Mouse (Mus musculus): Measurements from ENCODE around the gene Fgfr2. TPM values are rescaled to one million over a fixed set of nuclear protein-coding genes. Genes with fewer than 3 reads are reported as not detected.

Fgfr2 gene
- polyA plus RNA-seq, 1 experiment, result 1.7 TPM

GRCm38 (mm10) chr7:130803251-130803825 is 2319.8 kb downstream of the Fgfr2 start:
- TF ChIP-seq FOSL1 (IDR thresholded peaks at IDR 0.05; ENCODE audit: insufficient read depth, low read length, poor library complexity, severe bottlenecking), result no peak
- TF ChIP-seq MYOG (IDR thresholded peaks at IDR 0.05; ENCODE audit: control insufficient read depth, extremely low read depth, insufficient read length), result no peak
- TF ChIP-seq MYOD1 (IDR thresholded peaks at IDR 0.05; ENCODE audit: control insufficient read depth, insufficient read length, low read depth), result no peak
- TF ChIP-seq CEBPB (IDR thresholded peaks at IDR 0.05; ENCODE audit: low read depth), result no peak
- TF ChIP-seq CTCF (IDR thresholded peaks at IDR 0.05; ENCODE audit: control insufficient read depth, insufficient read depth, insufficient read length), result no peak
- no peak for TF ChIP-seq USF1 (IDR thresholded peaks at IDR 0.05; ENCODE audit: low read depth)
- no peak for TF ChIP-seq MAX (IDR thresholded peaks at IDR 0.05)
- H3K79me3 ChIP-seq (ENCODE audit: low read depth), result no peaks in the 10 kb centered on the region
- no peaks in the 10 kb centered on the region for H3K79me2 ChIP-seq (ENCODE audit: control insufficient read depth, insufficient read depth)
- H3K36me3 ChIP-seq (ENCODE audit: control insufficient read depth, insufficient read depth), result no peaks in the 10 kb centered on the region
- H3K4me3 ChIP-seq (ENCODE audit: insufficient read depth, poor library complexity, severe bottlenecking), result no peak overlapping the region
- no peaks in the 10 kb centered on the region for H3K27me3 ChIP-seq (ENCODE audit: control insufficient read depth, insufficient read depth, insufficient read length)
- H3ac ChIP-seq (ENCODE audit: control insufficient read depth, insufficient read length, low read depth), result no peak overlapping the region

GRCm38 (mm10) chr7:130801811-130802210 is 2321.3 kb downstream of the Fgfr2 start:
- H3K36me3 ChIP-seq (ENCODE audit: control insufficient read depth, insufficient read depth), result no peaks in the 10 kb centered on the region
- H3ac ChIP-seq (ENCODE audit: control insufficient read depth, insufficient read length, low read depth), result no peak overlapping the region
- H3K4me3 ChIP-seq (ENCODE audit: insufficient read depth, poor library complexity, severe bottlenecking), result no peak overlapping the region
- no peaks in the 10 kb centered on the region for H3K79me3 ChIP-seq (ENCODE audit: low read depth)
- H3K27me3 ChIP-seq (ENCODE audit: control insufficient read depth, insufficient read depth, insufficient read length), result no peaks in the 10 kb centered on the region
- TF ChIP-seq MAX (IDR thresholded peaks at IDR 0.05) (no peak), MYOD1 (IDR thresholded peaks at IDR 0.05; ENCODE audit: control insufficient read depth, insufficient read length, low read depth) (no peak), CEBPB (IDR thresholded peaks at IDR 0.05; ENCODE audit: low read depth) (no peak), MYOG (IDR thresholded peaks at IDR 0.05; ENCODE audit: control insufficient read depth, extremely low read depth, insufficient read length) (no peak), FOSL1 (IDR thresholded peaks at IDR 0.05; ENCODE audit: insufficient read depth, low read length, poor library complexity, severe bottlenecking) (no peak), USF1 (IDR thresholded peaks at IDR 0.05; ENCODE audit: low read depth) (no peak), CTCF (IDR thresholded peaks at IDR 0.05; ENCODE audit: control insufficient read depth, insufficient read depth, insufficient read length) (no peak)
- no peaks in the 10 kb centered on the region for H3K79me2 ChIP-seq (ENCODE audit: control insufficient read depth, insufficient read depth)

DNA sequence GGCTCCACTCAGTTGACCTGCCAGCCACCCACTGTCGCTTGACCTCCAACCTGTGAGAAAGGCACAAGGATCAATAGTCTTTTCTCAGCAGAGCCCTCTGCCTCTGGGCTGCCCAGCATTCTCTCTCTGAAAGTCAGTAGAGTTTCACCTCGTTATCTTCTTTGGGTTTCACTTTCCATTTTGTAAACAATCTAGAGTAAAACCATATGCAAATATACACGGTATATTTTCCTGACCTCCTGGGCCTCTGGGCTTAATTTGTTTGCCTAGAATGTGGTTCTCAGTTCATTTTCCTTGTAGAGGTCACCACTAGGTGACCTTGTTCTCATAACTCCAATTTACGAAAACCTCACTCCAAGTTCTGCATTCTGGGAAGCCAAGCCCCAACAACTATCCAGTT is 2322.5 kb downstream of the Fgfr2 start:
- Histone ChIP-seq H3K4me3 (ENCODE audit: insufficient read depth, poor library complexity, severe bottlenecking) (no peak overlapping the region), H3ac (ENCODE audit: control insufficient read depth, insufficient read length, low read depth) (no peak overlapping the region), H3K36me3 (ENCODE audit: control insufficient read depth, insufficient read depth) (no peaks in the 10 kb centered on the region), H3K79me2 (ENCODE audit: control insufficient read depth, insufficient read depth) (no peaks in the 10 kb centered on the region), H3K27me3 (ENCODE audit: control insufficient read depth, insufficient read depth, insufficient read length) (no peaks in the 10 kb centered on the region), H3K79me3 (ENCODE audit: low read depth) (no peaks in the 10 kb centered on the region)
- TF ChIP-seq USF1 (IDR thresholded peaks at IDR 0.05; ENCODE audit: low read depth), result no peak
- TF ChIP-seq MAX (IDR thresholded peaks at IDR 0.05), result no peak
- TF ChIP-seq MYOD1 (IDR thresholded peaks at IDR 0.05; ENCODE audit: control insufficient read depth, insufficient read length, low read depth), result no peak
- TF ChIP-seq FOSL1 (IDR thresholded peaks at IDR 0.05; ENCODE audit: insufficient read depth, low read length, poor library complexity, severe bottlenecking), result no peak
- TF ChIP-seq MYOG (IDR thresholded peaks at IDR 0.05; ENCODE audit: control insufficient read depth, extremely low read depth, insufficient read length), result no peak
- no peak for TF ChIP-seq CEBPB (IDR thresholded peaks at IDR 0.05; ENCODE audit: low read depth)
- no peak for TF ChIP-seq CTCF (IDR thresholded peaks at IDR 0.05; ENCODE audit: control insufficient read depth, insufficient read depth, insufficient read length)

GRCm38 (mm10) chr7:130799418-130799817 is 2323.7 kb downstream of the Fgfr2 start:
- H3K36me3 ChIP-seq (ENCODE audit: control insufficient read depth, insufficient read depth), result no peaks in the 10 kb centered on the region
- H3K79me2 ChIP-seq (ENCODE audit: control insufficient read depth, insufficient read depth), result no peaks in the 10 kb centered on the region
- H3K27me3 ChIP-seq (ENCODE audit: control insufficient read depth, insufficient read depth, insufficient read length), result no peaks in the 10 kb centered on the region
- no peak overlapping the region for H3ac ChIP-seq (ENCODE audit: control insufficient read depth, insufficient read length, low read depth)
- H3K79me3 ChIP-seq (ENCODE audit: low read depth), result no peaks in the 10 kb centered on the region
- TF ChIP-seq MYOD1 (IDR thresholded peaks at IDR 0.05; ENCODE audit: control insufficient read depth, insufficient read length, low read depth) (no peak), MAX (IDR thresholded peaks at IDR 0.05) (no peak), FOSL1 (IDR thresholded peaks at IDR 0.05; ENCODE audit: insufficient read depth, low read length, poor library complexity, severe bottlenecking) (no peak), CTCF (IDR thresholded peaks at IDR 0.05; ENCODE audit: control insufficient read depth, insufficient read depth, insufficient read length) (no peak), MYOG (IDR thresholded peaks at IDR 0.05; ENCODE audit: control insufficient read depth, extremely low read depth, insufficient read length) (no peak), USF1 (IDR thresholded peaks at IDR 0.05; ENCODE audit: low read depth) (no peak), CEBPB (IDR thresholded peaks at IDR 0.05; ENCODE audit: low read depth) (no peak)
- no peak overlapping the region for H3K4me3 ChIP-seq (ENCODE audit: insufficient read depth, poor library complexity, severe bottlenecking)

DNA sequence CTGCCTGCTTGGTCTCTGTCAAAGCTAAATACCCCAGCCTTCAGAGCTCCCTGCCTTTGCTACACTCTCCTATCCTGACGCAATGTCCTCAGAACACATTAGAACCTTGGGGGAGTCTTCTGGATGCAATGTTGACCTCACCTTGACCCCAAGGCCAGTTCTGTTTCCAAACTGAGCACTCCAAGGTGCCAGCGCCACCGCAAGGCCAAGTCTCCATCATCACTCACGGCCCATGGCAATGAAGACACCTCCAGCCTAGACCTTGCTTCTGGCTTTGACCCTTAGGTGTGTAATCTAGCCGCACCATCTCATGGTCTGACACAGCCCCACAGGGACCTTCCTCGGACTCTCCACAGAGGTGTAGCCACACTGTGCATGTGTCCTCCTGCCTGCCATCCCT is 2325.6 kb downstream of the Fgfr2 start:
- TF ChIP-seq CTCF (IDR thresholded peaks at IDR 0.05; ENCODE audit: control insufficient read depth, insufficient read depth, insufficient read length) (no peak), FOSL1 (IDR thresholded peaks at IDR 0.05; ENCODE audit: insufficient read depth, low read length, poor library complexity, severe bottlenecking) (no peak), CEBPB (IDR thresholded peaks at IDR 0.05; ENCODE audit: low read depth) (no peak), MYOG (IDR thresholded peaks at IDR 0.05; ENCODE audit: control insufficient read depth, extremely low read depth, insufficient read length) (no peak), MYOD1 (IDR thresholded peaks at IDR 0.05; ENCODE audit: control insufficient read depth, insufficient read length, low read depth) (no peak), USF1 (IDR thresholded peaks at IDR 0.05; ENCODE audit: low read depth) (no peak), MAX (IDR thresholded peaks at IDR 0.05) (no peak)
- no peaks in the 10 kb centered on the region for H3K79me3 ChIP-seq (ENCODE audit: low read depth)
- H3K27me3 ChIP-seq (ENCODE audit: control insufficient read depth, insufficient read depth, insufficient read length), result no peaks in the 10 kb centered on the region
- H3ac ChIP-seq (ENCODE audit: control insufficient read depth, insufficient read length, low read depth), result no peak overlapping the region
- H3K79me2 ChIP-seq (ENCODE audit: control insufficient read depth, insufficient read depth), result no peaks in the 10 kb centered on the region
- no peak overlapping the region for H3K4me3 ChIP-seq (ENCODE audit: insufficient read depth, poor library complexity, severe bottlenecking)
- H3K36me3 ChIP-seq (ENCODE audit: control insufficient read depth, insufficient read depth), result no peaks in the 10 kb centered on the region
